Mouse (Mus musculus) liver, embryonic 13.5 days (tissue): Measurements from ENCODE around the gene Zc3hav1l. TPM values are rescaled to one million over a fixed set of nuclear protein-coding genes. Genes with fewer than 3 reads are reported as not detected.

Source experiments
- ATAC-seq: fragments of 200-750 bp; cut with Nextera tagmentation; 2 replicates; pipeline ENCODE4 v1.8.0; 2017; ENCODE audit warnings: low read depth, mild to moderate bottlenecking, moderate number of reproducible peaks, moderate library complexity
- DNase-seq: peaks from one replicate; pipeline ENCODE4 v3.0.0; 2022
- H3K27ac ChIP-seq: fragments of 300-500 bp; sonication (generic); 2 replicates; pipeline ENCODE4 v1.5.1; 2015; ENCODE audit warnings: moderate library complexity, mild to moderate bottlenecking, inconsistent platforms
- H3K27me3 ChIP-seq: fragments of 300-500 bp; sonication (generic); 2 replicates; pipeline ENCODE4 v1.6.1; 2015; ENCODE audit warnings: mild to moderate bottlenecking, inconsistent platforms
- H3K36me3 ChIP-seq: fragments of 300-500 bp; sonication (generic); 2 replicates; pipeline ENCODE4 v1.6.1; 2015; ENCODE audit warnings: mild to moderate bottlenecking, inconsistent platforms
- H3K4me1 ChIP-seq: fragments of 300-500 bp; sonication (generic); replicated peaks from 2 replicates; pipeline ENCODE4 v1.6.1; 2015; ENCODE audit warnings: inconsistent platforms
- H3K4me2 ChIP-seq: fragments of 300-500 bp; sonication (generic); 2 replicates; pipeline ENCODE4 v1.6.1; 2015; ENCODE audit warnings: inconsistent platforms, mild to moderate bottlenecking, moderate library complexity
- H3K4me3 ChIP-seq: fragments of 300-500 bp; sonication (generic); replicated peaks from 2 replicates; pipeline ENCODE4 v1.5.1; 2015; ENCODE audit warnings: mild to moderate bottlenecking, inconsistent platforms
- H3K9ac ChIP-seq: fragments of 300-500 bp; sonication (generic); 2 replicates; pipeline ENCODE4 v1.6.1; 2015; ENCODE audit warnings: mild to moderate bottlenecking, inconsistent platforms
- H3K9me3 ChIP-seq: fragments of 300-500 bp; sonication (generic); replicated peaks from 2 replicates; pipeline ENCODE4 v1.6.1; 2016; ENCODE audit warnings: inconsistent platforms
- WGBS: fragments of 180-500 bp; shearing (Covaris S2); methylation state at CpG from one replicate; pipeline ENCODE4 v1.1.7; 2015; ENCODE audit not compliant: insufficient replicate concordance; 5-methylcytosine and 5-hydroxymethylcytosine counted together
- polyA plus RNA-seq: library from polyadenylated mRNA; unstranded; fragments of >200 nt; fragmentation: Nextera tagmentation; extraction: Ambion mirVana; gene quantifications from 2 replicates; pipeline ENCODE4 v1.2.1, GENCODE M21; 2015

Gene Zc3hav1l
- polyA plus RNA-seq, 1 experiment from 2014 or later, result 1.6 TPM

- H3K27ac ChIP-seq, result no peak overlapping the region
- H3K4me2 ChIP-seq, result no peak overlapping the region
- no peaks in the 10 kb centered on the region for H3K4me1 ChIP-seq
- no peaks in the 10 kb centered on the region for H3K27me3 ChIP-seq
- peaks cover 96% of the 10 kb centered on the region for H3K36me3 ChIP-seq
- 65% methylated on average over 4 of the region's 4 CpGs for WGBS
- H3K4me3 ChIP-seq, result no peak overlapping the region
- ATAC-seq, result peak; percentile 53; the same call in 1 of the 2 replicates
- H3K9ac ChIP-seq, result no peak overlapping the region
- DNase-seq, result no peak
- no peaks in the 10 kb centered on the region for H3K9me3 ChIP-seq
These were observed 27.5 kb upstream of the Zc3hav1l start for GRCm38 (mm10) chr6:38326596-38326995.

GRCm38 (mm10) chr6:38320621-38321020 lies 21.6 kb upstream of the Zc3hav1l start:
- H3K27ac ChIP-seq, result no peak overlapping the region
- 82% methylated on average over 9 of the region's 9 CpGs for WGBS
- no peaks in the 10 kb centered on the region for H3K9me3 ChIP-seq
- peaks cover 32% of the 10 kb centered on the region for H3K4me1 ChIP-seq
- peaks cover 97% of the 10 kb centered on the region for H3K36me3 ChIP-seq
- no peak overlapping the region for H3K4me2 ChIP-seq
- ATAC-seq (no peak), DNase-seq (no peak)
- H3K9ac ChIP-seq, result no peak overlapping the region
- H3K27me3 ChIP-seq, result no peaks in the 10 kb centered on the region
- H3K4me3 ChIP-seq, result no peak overlapping the region

- Histone ChIP-seq H3K4me3 (peak overlapping the region; percentile 15), H3K4me1 (peaks cover 42% of the 10 kb centered on the region), H3K9ac (peak overlapping the region; percentile 39), H3K4me2 (peak overlapping the region; percentile 55), H3K27ac (peak overlapping the region; percentile 91), H3K9me3 (no peaks in the 10 kb centered on the region), H3K27me3 (no peaks in the 10 kb centered on the region), H3K36me3 (peaks cover 100% of the 10 kb centered on the region)
- 73% methylated on average over 4 of the region's 4 CpGs for WGBS
- ATAC-seq (peak; percentile 96), DNase-seq (peak; percentile 89)
These were observed 17.0 kb upstream of the Zc3hav1l start for GRCm38 (mm10) chr6:38316050-38316449.

GRCm38 (mm10) chr6:38309741-38310140 lies 10.7 kb upstream of the Zc3hav1l start:
- Histone ChIP-seq H3K4me3 (no peak overlapping the region), H3K27me3 (no peaks in the 10 kb centered on the region), H3K36me3 (peaks cover 100% of the 10 kb centered on the region), H3K9ac (no peak overlapping the region), H3K27ac (no peak overlapping the region; the same call in 1 of the 2 replicates), H3K4me2 (no peak overlapping the region), H3K4me1 (0 out of 2 replicates have a peak, but pooled peaks cover 3% of the 10 kb centered on the region), H3K9me3 (no peaks in the 10 kb centered on the region)
- DNase-seq (no peak), ATAC-seq (no peak)

GRCm38 (mm10) chr6:38304981-38305380 lies 5.9 kb upstream of the Zc3hav1l start:
- H3K27ac ChIP-seq, result no peak overlapping the region
- no peak for ATAC-seq
- H3K36me3 ChIP-seq, result peaks cover 73% of the 10 kb centered on the region
- H3K9me3 ChIP-seq, result no peaks in the 10 kb centered on the region
- WGBS, result 79% methylated on average over 3 of the region's 3 CpGs
- no peak overlapping the region for H3K9ac ChIP-seq
- H3K4me2 ChIP-seq, result no peak overlapping the region
- H3K4me1 ChIP-seq, result no peaks in the 10 kb centered on the region
- no peaks in the 10 kb centered on the region for H3K27me3 ChIP-seq
- DNase-seq, result no peak
- H3K4me3 ChIP-seq, result no peak overlapping the region

GRCm38 (mm10) chr6:38298246-38298635 lies 818 bp downstream of the Zc3hav1l start:
- Histone ChIP-seq H3K4me2 (peak overlapping the region; percentile 92), H3K27me3 (no peaks in the 10 kb centered on the region), H3K27ac (peak overlapping the region; percentile 80), H3K9ac (peak overlapping the region; percentile 81), H3K9me3 (no peaks in the 10 kb centered on the region), H3K4me3 (peak overlapping the region; percentile 79), H3K36me3 (peaks cover 36% of the 10 kb centered on the region), H3K4me1 (peaks cover 23% of the 10 kb centered on the region)
- DNase-seq (no peak), ATAC-seq (no peak; the same call in 1 of the 2 replicates)
- 0% methylated on average over 10 of the region's 10 CpGs for WGBS

- DNase-seq, result no peak
- WGBS, result 54% methylated on average over 12 of the region's 12 CpGs
- Histone ChIP-seq H3K9ac (peak overlapping the region; percentile 81), H3K36me3 (peaks cover 37% of the 10 kb centered on the region), H3K27ac (no peak overlapping the region; the same call in none of the 2 replicates), H3K4me2 (peak overlapping the region; percentile 92), H3K27me3 (no peaks in the 10 kb centered on the region), H3K4me3 (peak overlapping the region; percentile 79), H3K9me3 (no peaks in the 10 kb centered on the region), H3K4me1 (peaks cover 23% of the 10 kb centered on the region)
- ATAC-seq, result no peak
These were observed 1.3 kb downstream of the Zc3hav1l start for GRCm38 (mm10) chr6:38297580-38298245.

GRCm38 (mm10) chr6:38293708-38294107 lies 5.4 kb downstream of the Zc3hav1l start:
- Histone ChIP-seq H3K4me1 (peaks cover 11% of the 10 kb centered on the region), H3K9me3 (no peaks in the 10 kb centered on the region), H3K27ac (no peak overlapping the region), H3K36me3 (peaks cover 49% of the 10 kb centered on the region), H3K4me3 (no peak overlapping the region), H3K9ac (no peak overlapping the region), H3K4me2 (no peak overlapping the region), H3K27me3 (no peaks in the 10 kb centered on the region)
- WGBS, result 67% methylated on average over 3 of the region's 3 CpGs
- ATAC-seq (no peak), DNase-seq (no peak)

GRCm38 (mm10) chr6:38292871-38293646 lies 6.0 kb downstream of the Zc3hav1l start:
- Histone ChIP-seq H3K36me3 (peaks cover 52% of the 10 kb centered on the region), H3K4me2 (no peak overlapping the region), H3K9me3 (no peaks in the 10 kb centered on the region), H3K27ac (no peak overlapping the region), H3K4me1 (peaks cover 5% of the 10 kb centered on the region), H3K4me3 (no peak overlapping the region), H3K9ac (no peak overlapping the region), H3K27me3 (no peaks in the 10 kb centered on the region)
- WGBS, result 77% methylated on average over 11 of the region's 11 CpGs
- no peak for ATAC-seq
- no peak for DNase-seq

GRCm38 (mm10) chr6:38284422-38284821 lies 14.6 kb downstream of the Zc3hav1l start:
- H3K9me3 ChIP-seq, result peaks cover 7% of the 10 kb centered on the region; the same call in 1 of the 2 replicates
- no peak for ATAC-seq
- no peak overlapping the region for H3K4me2 ChIP-seq
- H3K27me3 ChIP-seq, result no peaks in the 10 kb centered on the region
- H3K36me3 ChIP-seq, result peaks cover 41% of the 10 kb centered on the region
- 92% methylated on average over 19 of the region's 19 CpGs for WGBS
- H3K27ac ChIP-seq, result no peak overlapping the region
- DNase-seq, result no peak
- no peak overlapping the region for H3K9ac ChIP-seq
- H3K4me1 ChIP-seq, result no peaks in the 10 kb centered on the region
- no peak overlapping the region for H3K4me3 ChIP-seq

GRCm38 (mm10) chr6:38264466-38264865 lies 34.6 kb downstream of the Zc3hav1l start:
- no peak overlapping the region for H3K4me2 ChIP-seq
- H3K27me3 ChIP-seq, result no peaks in the 10 kb centered on the region
- WGBS, result 50% methylated on average over 7 of the region's 7 CpGs
- H3K4me3 ChIP-seq, result no peak overlapping the region
- no peak overlapping the region for H3K27ac ChIP-seq
- DNase-seq (no peak), ATAC-seq (no peak)
- H3K36me3 ChIP-seq, result no peaks in the 10 kb centered on the region
- H3K4me1 ChIP-seq, result no peaks in the 10 kb centered on the region
- H3K9ac ChIP-seq, result no peak overlapping the region
- no peaks in the 10 kb centered on the region for H3K9me3 ChIP-seq
